Mouse (Mus musculus): ENCODE measurements around the gene Prokr1. TPM values are rescaled to one million over a fixed set of nuclear protein-coding genes. Genes with fewer than 3 reads are reported as not detected.

The Prokr1 gene
- polyA plus RNA-seq, 1 experiment: 0.68 TPM

DNA sequence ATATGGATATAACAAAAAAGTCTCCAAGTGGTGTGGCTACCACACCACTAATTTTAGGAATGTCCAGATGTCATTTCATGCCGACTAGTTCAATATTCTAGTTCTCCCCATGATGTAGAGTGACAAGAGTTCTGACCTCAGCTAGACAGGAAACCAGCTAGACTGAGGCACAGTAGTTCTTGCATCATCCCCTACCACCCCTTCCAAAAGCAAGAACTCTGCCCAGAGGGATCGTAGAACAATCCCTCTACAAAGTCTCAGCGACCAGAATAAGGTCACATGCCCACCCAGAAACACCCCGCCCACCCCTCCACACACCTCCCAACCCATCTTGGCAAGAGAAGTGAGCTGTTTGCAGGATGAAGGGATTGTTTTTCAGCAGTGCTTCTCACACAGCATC, 43.1 kb downstream of the Prokr1 start:
- TF ChIP-seq TAL1 (IDR thresholded peaks at IDR 0.05; ENCODE audit: low read length) (no peak), GATA1 (IDR thresholded peaks at IDR 0.05; ENCODE audit: low read length) (no peak)
- Histone ChIP-seq H3K4me3 (replicated peaks) (no peak overlapping the region), H3K4me1 (ENCODE audit: control insufficient read depth) (peaks cover 4% of the 10 kb centered on the region), H3K36me3 (ENCODE audit: control insufficient read depth) (no peaks in the 10 kb centered on the region), H3K27me3 (ENCODE audit: control insufficient read depth) (peaks cover 37% of the 10 kb centered on the region), H3K9me3 (ENCODE audit: control insufficient read depth, low read length) (peaks cover 6% of the 10 kb centered on the region)

DNA sequence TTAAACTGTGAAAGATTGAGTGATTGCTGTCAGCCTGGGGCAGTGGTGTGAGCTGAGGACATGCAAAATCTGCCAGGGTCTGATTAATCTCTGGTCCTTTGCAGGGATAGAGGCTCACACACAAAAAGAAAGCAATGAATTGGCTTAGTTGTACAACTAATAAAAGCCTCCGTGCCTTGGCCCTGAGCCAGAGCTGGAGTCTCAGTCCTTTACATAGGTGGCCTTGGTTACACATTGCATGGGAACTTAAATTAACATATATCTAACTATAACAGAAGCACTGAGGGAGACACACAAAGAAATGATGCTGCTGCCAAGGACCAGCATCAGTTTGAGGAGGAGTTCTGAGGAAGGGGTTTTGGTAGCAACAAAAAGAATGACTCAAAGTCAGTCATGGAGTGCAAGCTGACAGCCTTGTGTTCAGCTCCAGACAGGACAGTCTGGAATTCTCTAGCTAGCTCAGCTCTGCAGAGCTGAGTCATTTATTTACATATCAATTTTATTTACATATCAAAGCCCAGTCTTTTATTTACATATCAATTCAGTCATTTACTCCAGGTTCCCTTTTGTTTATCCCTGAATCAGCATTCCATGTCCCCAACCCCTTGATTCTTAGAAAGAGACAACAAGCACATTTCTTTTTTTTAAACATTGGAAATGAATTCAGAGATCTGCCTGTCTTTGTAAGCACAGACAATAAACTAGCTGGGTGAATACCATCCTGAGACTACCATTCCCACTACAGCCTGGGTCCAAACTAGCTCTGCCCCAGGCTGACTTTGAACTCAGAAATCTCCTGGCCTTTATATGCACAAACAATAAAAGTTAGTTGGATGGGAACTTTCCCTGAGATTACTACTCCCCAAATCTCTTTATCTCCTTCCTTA, 45.0 kb downstream of the Prokr1 start:
- Histone ChIP-seq H3K9me3 (ENCODE audit: control insufficient read depth, low read length) (peaks cover 6% of the 10 kb centered on the region), H3K36me3 (ENCODE audit: control insufficient read depth) (no peaks in the 10 kb centered on the region), H3K4me3 (replicated peaks) (no peak overlapping the region), H3K27me3 (ENCODE audit: control insufficient read depth) (peaks cover 48% of the 10 kb centered on the region), H3K4me1 (ENCODE audit: control insufficient read depth) (peaks cover 16% of the 10 kb centered on the region)
- TF ChIP-seq TAL1 (IDR thresholded peaks at IDR 0.05; ENCODE audit: low read length) (no peak), GATA1 (IDR thresholded peaks at IDR 0.05; ENCODE audit: low read length) (no peak)

DNA sequence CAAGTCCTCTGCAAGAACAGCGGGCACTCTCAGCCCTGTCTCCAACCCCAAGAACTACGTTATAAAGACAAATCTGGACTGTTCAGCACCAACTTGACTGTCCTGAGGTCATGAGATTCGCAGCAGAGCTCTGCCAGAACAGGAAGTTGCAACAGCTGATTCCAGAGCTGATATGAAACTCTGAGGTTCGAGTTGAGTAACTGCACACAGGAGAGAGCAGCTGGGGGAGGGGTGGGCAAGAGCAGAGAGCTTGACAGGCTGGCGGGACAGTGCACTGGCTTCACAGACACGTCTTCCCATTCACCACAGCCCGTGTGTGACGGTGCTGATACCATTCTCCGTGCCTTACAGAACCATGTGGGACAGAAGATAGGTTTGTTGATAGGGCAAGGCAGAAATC, 48.5 kb downstream of the Prokr1 start:
- Histone ChIP-seq H3K27me3 (ENCODE audit: control insufficient read depth) (peaks cover 78% of the 10 kb centered on the region), H3K4me1 (ENCODE audit: control insufficient read depth) (peaks cover 16% of the 10 kb centered on the region), H3K4me3 (replicated peaks) (no peak overlapping the region), H3K36me3 (ENCODE audit: control insufficient read depth) (no peaks in the 10 kb centered on the region), H3K9me3 (ENCODE audit: control insufficient read depth, low read length) (peaks cover 6% of the 10 kb centered on the region)
- TF ChIP-seq TAL1 (IDR thresholded peaks at IDR 0.05; ENCODE audit: low read length) (no peak; the same call in 2 of the 3 replicates), GATA1 (IDR thresholded peaks at IDR 0.05; ENCODE audit: low read length) (no peak)

DNA sequence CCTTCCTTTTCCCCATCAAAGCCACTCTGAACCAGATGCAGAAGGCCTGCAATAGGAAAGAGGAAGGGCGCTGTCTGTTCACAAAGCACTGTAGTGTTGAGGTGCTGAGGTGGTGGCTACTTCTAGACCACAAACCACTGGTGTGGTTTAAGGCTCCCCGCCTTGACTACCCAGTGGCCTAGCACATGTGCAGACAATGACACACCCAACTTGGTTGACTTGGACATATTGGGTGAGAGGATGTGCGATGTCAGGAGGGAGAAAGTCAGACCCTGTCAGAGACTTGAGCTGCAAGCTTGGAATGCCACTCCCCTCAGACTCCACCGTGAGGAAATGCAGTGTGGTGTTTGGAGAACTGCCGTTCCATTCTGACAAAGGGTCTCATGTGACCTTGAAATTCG, 49.4 kb downstream of the Prokr1 start:
- H3K36me3 ChIP-seq (ENCODE audit: control insufficient read depth): no peaks in the 10 kb centered on the region
- peaks cover 84% of the 10 kb centered on the region for H3K27me3 ChIP-seq (ENCODE audit: control insufficient read depth)
- no peak for TF ChIP-seq TAL1 (IDR thresholded peaks at IDR 0.05; ENCODE audit: low read length)
- no peak for TF ChIP-seq GATA1 (IDR thresholded peaks at IDR 0.05; ENCODE audit: low read length)
- peaks cover 16% of the 10 kb centered on the region for H3K4me1 ChIP-seq (ENCODE audit: control insufficient read depth)
- H3K4me3 ChIP-seq (replicated peaks): no peak overlapping the region
- peaks cover under 1% of the 10 kb centered on the region for H3K9me3 ChIP-seq (ENCODE audit: control insufficient read depth, low read length)

DNA sequence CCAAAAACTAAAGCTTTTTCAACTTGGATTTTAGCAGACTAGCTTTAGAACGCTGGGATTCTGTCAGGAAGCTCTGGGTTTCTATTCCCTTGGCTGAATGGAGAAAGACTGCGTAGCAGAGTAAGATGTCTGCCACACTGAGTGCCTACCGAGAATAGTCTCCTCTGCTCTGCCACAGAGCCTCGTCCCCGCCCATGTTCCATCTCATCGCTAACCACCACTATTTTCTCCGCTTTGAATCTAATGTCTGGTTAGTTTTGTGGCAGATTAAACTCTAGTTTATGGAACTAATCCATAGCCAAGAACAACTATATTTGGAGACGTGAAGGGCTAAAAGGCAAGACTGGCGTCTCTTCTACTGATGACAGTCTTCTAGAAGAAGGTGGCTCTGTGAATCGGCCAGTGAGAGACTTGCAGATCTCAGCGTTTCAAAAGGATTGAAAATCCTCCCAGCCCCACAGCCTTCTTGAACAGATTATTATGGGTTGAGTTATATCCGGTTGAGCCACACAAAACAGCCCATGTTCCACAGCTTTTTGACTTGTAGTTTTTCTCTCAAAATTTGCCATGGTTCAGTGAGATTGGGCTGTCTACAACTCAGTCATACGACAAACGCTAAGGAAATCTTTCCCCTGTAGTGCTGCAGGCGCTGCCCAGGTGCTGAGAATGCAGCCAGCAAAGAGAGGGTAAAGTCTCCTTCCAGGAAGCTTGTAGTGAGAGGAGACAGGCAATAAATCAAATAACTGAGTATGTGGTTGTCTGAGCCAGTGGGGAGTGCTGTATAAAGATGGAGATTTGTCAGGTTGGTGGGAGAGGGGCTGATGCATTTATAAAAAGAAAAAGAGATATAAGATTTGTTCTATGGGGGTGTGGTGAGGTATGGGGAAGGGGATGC, 51.9 kb downstream of the Prokr1 start:
- H3K4me1 ChIP-seq (ENCODE audit: control insufficient read depth): peaks cover 23% of the 10 kb centered on the region
- H3K36me3 ChIP-seq (ENCODE audit: control insufficient read depth): no peaks in the 10 kb centered on the region
- H3K4me3 ChIP-seq (replicated peaks): no peak overlapping the region
- peaks cover 80% of the 10 kb centered on the region for H3K27me3 ChIP-seq (ENCODE audit: control insufficient read depth)
- no peaks in the 10 kb centered on the region for H3K9me3 ChIP-seq (ENCODE audit: control insufficient read depth, low read length)
- no peak for TF ChIP-seq TAL1 (IDR thresholded peaks at IDR 0.05; ENCODE audit: low read length)
- no peak for TF ChIP-seq GATA1 (IDR thresholded peaks at IDR 0.05; ENCODE audit: low read length)

DNA sequence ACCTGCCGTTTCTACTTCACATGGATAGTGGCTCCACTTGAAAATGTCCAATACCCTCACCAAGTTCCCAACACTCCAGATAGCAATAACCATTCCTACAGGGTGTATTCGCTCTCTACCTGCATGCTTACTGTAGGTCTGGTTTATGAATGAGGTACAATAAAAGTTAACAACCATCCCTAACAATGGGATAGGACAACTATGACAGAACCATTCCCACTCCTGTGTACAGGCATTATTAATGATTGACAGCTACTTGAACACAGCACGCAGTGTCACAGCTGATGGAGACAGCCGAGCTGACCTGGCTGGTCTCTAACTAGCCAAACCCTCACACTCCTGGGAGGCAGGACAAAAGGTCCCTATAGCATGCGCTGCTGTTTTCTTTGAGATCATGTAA, 52.9 kb downstream of the Prokr1 start:
- peaks cover 74% of the 10 kb centered on the region for H3K27me3 ChIP-seq (ENCODE audit: control insufficient read depth)
- H3K4me1 ChIP-seq (ENCODE audit: control insufficient read depth): peaks cover 23% of the 10 kb centered on the region

DNA sequence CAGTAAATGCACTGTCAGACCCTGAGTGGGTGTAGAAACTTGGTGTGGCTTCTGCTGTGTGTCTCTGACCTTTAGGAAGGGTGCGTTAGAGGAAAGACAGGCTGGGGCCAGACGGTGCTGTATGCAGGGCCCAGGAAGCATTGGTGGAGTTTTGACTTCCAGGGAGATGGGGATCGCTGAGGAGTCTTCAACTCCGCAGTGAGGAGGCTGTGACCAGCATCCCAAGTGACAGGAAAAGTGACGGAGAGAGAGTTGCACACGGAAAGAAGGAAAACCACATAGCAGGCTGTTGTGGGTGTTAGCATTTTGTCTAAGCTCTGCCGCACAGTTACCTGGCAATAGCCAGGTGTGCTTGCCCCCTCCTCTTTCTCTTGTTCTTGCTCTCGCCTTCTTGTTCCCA, 54.3 kb downstream of the Prokr1 start:
- Histone ChIP-seq H3K27me3 (ENCODE audit: control insufficient read depth) (peaks cover 67% of the 10 kb centered on the region), H3K9me3 (ENCODE audit: control insufficient read depth, low read length) (no peaks in the 10 kb centered on the region), H3K4me1 (ENCODE audit: control insufficient read depth) (peaks cover 15% of the 10 kb centered on the region), H3K36me3 (ENCODE audit: control insufficient read depth) (no peaks in the 10 kb centered on the region), H3K4me3 (replicated peaks) (no peak overlapping the region)
- TF ChIP-seq GATA1 (IDR thresholded peaks at IDR 0.05; ENCODE audit: low read length) (no peak), TAL1 (IDR thresholded peaks at IDR 0.05; ENCODE audit: low read length) (no peak)

More for the DNA sequence above, 52.9 kb downstream of the Prokr1 start:
- no peaks in the 10 kb centered on the region for H3K9me3 ChIP-seq (ENCODE audit: control insufficient read depth, low read length)
- no peaks in the 10 kb centered on the region for H3K36me3 ChIP-seq (ENCODE audit: control insufficient read depth)
- no peak overlapping the region for H3K4me3 ChIP-seq (replicated peaks)
- no peak for TF ChIP-seq TAL1 (IDR thresholded peaks at IDR 0.05; ENCODE audit: low read length)
- TF ChIP-seq GATA1 (IDR thresholded peaks at IDR 0.05; ENCODE audit: low read length): no peak

DNA sequence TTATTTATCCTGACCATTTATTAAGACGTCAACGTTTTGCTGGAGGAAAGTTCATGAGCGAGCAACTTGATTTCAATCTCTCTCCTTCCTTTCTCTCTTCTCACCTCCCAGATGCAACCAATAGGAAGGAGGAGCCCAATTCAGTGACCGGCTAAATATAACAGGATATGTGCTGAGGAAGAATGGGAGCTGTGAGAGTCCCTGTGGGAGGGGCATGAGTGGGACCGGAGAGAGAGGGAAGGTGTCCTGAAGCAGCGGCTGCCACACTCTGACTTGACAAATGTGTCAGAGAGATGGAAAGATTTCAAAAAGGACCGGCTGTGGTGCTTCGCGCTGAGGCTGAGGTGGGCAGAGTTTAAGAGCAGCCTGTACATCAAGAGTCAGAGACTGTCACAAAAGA, 54.9 kb downstream of the Prokr1 start:
- Histone ChIP-seq H3K9me3 (ENCODE audit: control insufficient read depth, low read length) (no peaks in the 10 kb centered on the region), H3K4me1 (ENCODE audit: control insufficient read depth) (peaks cover 12% of the 10 kb centered on the region), H3K4me3 (replicated peaks) (no peak overlapping the region), H3K27me3 (ENCODE audit: control insufficient read depth) (peaks cover 61% of the 10 kb centered on the region), H3K36me3 (ENCODE audit: control insufficient read depth) (no peaks in the 10 kb centered on the region)
- TF ChIP-seq TAL1 (IDR thresholded peaks at IDR 0.05; ENCODE audit: low read length) (no peak), GATA1 (IDR thresholded peaks at IDR 0.05; ENCODE audit: low read length) (no peak)

Measured in erythroblast, embryonic 14.5 days (primary cell).